9 mouse cellular contexts compared by ENCODE assay signal in the genomic region with DNA sequence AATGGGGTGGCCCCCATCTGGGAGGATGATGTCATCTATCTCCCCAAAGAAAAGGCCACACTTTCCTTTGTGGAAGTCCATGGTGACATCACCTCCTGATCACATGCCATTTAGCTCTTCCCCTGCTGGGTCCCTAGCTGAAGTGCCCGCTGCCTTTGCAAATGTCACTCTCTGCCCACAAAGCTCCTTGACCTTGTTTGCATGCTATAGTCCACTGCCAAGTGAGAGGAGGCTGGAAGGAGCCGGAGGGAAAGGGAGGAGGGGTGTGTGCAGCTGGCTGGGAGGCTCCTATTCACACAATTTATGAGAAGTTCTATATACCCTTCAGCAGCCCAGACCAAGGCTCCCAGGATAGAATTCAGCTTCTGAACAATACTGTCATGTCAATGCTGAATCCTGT.
DNase-seq lines count a peak whose midpoint lies in the region; ATAC-seq and TF ChIP-seq lines count a peak whose summit lies in the region.
"Had no signal": no experiment of that assay in that cellular context is flagged by ENCODE, and none has a peak within 500 bp of the region (broad histone marks: within the 10 kb centered on the region; RNA-seq: fewer than 3 reads in every experiment).

No protein-coding gene starts in this region.

- H3K4me2 ChIP-seq in liver, embryonic 15.5 days, result no peak overlapping the region
- no peak overlapping the region for H3K4me2 ChIP-seq in liver, postnatal 0 days (ENCODE audit: low read depth, low read length)
- no peak overlapping the region for H3K4me2 ChIP-seq in heart, embryonic 12.5 days

- no peaks in the 10 kb centered on the region for H3K27me3 ChIP-seq in liver, embryonic 15.5 days
- H3K27me3 ChIP-seq in liver, postnatal 0 days (ENCODE audit: insufficient read depth, low read length), result no peaks in the 10 kb centered on the region
- no peaks in the 10 kb centered on the region for H3K27me3 ChIP-seq in heart, embryonic 12.5 days (replicated peaks)

- TF ChIP-seq EP300 in liver, postnatal 0 days (IDR thresholded peaks at IDR 0.05; ENCODE audit: low read depth), result no peak

- no peak for TF ChIP-seq CTCF in liver, postnatal 0 days (IDR thresholded peaks at IDR 0.05; ENCODE audit: low read depth)

- no peaks in the 10 kb centered on the region for H3K9me3 ChIP-seq in liver, embryonic 15.5 days (replicated peaks)
- no peaks in the 10 kb centered on the region for H3K9me3 ChIP-seq in liver, postnatal 0 days (ENCODE audit: low read length)
- H3K9me3 ChIP-seq in heart, embryonic 12.5 days (replicated peaks), result peaks cover 3% of the 10 kb centered on the region

- 31% methylated on average over 2 of the region's 2 CpGs for WGBS in liver, embryonic 15.5 days (ENCODE audit: insufficient replicate concordance)
- 42% methylated on average over 2 of the region's 2 CpGs for WGBS in liver, postnatal 0 days (ENCODE audit: insufficient replicate concordance)
- WGBS in heart, embryonic 12.5 days, result 20% methylated on average over 2 of the region's 2 CpGs

- H3K27ac ChIP-seq in liver, embryonic 15.5 days (replicated peaks), result no peak overlapping the region
- H3K27ac ChIP-seq in liver, postnatal 0 days (ENCODE audit: low read depth), result no peak overlapping the region
- H3K27ac ChIP-seq in heart, embryonic 12.5 days (ENCODE audit: poor library complexity, severe bottlenecking), result peak overlapping the region; percentile 74
- H3K27ac ChIP-seq: liver, embryonic 14.5 days had no signal

- H3K36me3 ChIP-seq in liver, embryonic 15.5 days (replicated peaks), result no peaks in the 10 kb centered on the region
- no peaks in the 10 kb centered on the region for H3K36me3 ChIP-seq in liver, postnatal 0 days (replicated peaks; ENCODE audit: insufficient read depth, low read length)
- H3K36me3 ChIP-seq in heart, embryonic 12.5 days, result no peaks in the 10 kb centered on the region

- no peak for DNase-seq in liver, postnatal 0 days
- DNase-seq in embryo, embryonic 10 days (ENCODE audit: low spot score), result peak; percentile 75
- DNase-seq in lung, adult 18-20 months, result peak; percentile 75 to 84
- no peak for DNase-seq in spleen, postnatal 10 days (ENCODE audit: low spot score in 2 of 2)
- no peak for DNase-seq in thymus, postnatal 10 days (ENCODE audit: low spot score in 2 of 2)

- peaks cover 2% of the 10 kb centered on the region; the same call in 1 of the 2 replicates for H3K4me1 ChIP-seq in liver, embryonic 15.5 days (replicated peaks)
- H3K4me1 ChIP-seq in liver, postnatal 0 days (ENCODE audit: insufficient read depth), result no peaks in the 10 kb centered on the region
- peaks cover 25% of the 10 kb centered on the region for H3K4me1 ChIP-seq in heart, embryonic 12.5 days (replicated peaks)

- no peak overlapping the region for H3K9ac ChIP-seq in liver, embryonic 15.5 days
- no peak overlapping the region for H3K9ac ChIP-seq in liver, postnatal 0 days (replicated peaks)
- no peak overlapping the region for H3K9ac ChIP-seq in heart, embryonic 12.5 days
- H3K9ac ChIP-seq: liver, embryonic 14.5 days had no signal

- ATAC-seq in liver, embryonic 15.5 days (ENCODE audit: insufficient read depth), result peak; percentile 28; the same call in 1 of the 2 replicates
- ATAC-seq in liver, postnatal 0 days, result no peak
- peak; percentile 54 for ATAC-seq in heart, embryonic 12.5 days (ENCODE audit: insufficient number of reproducible peaks, low FRiP score)
- ATAC-seq in neutrophil, adult 5-6 weeks (ENCODE audit: extremely low read depth, insufficient number of reproducible peaks, low FRiP score, poor library complexity, severe bottlenecking), result peak; percentile 9; the same call in 1 of the 2 replicates

- no peak overlapping the region for H3K4me3 ChIP-seq in liver, embryonic 15.5 days (replicated peaks)
- H3K4me3 ChIP-seq in liver, postnatal 0 days (ENCODE audit: low read depth, low read length), result no peak overlapping the region
- no peak overlapping the region for H3K4me3 ChIP-seq in heart, embryonic 12.5 days

Comparison
In these comparisons a context has a peak if more than half of its experiments do, and no peak if none do; other contexts are left out.
1. DNase-seq: peak in embryo, embryonic 10 days (single experiment) and lung, adult 18-20 months (2 of 2); none in liver, postnatal 0 days (single experiment), spleen, postnatal 10 days (0 of 2) and thymus, postnatal 10 days (0 of 2).